Mouse (Mus musculus) heart, postnatal 0 days (tissue): ENCODE measurements around the gene Tspan33. TPM values are rescaled to one million over a fixed set of nuclear protein-coding genes. Genes with fewer than 3 reads are reported as not detected.

ENCODE experiments used
- ATAC-seq: fragments of 200-750 bp; cut with Nextera tagmentation; 2 replicates; pipeline ENCODE4 v1.8.0; 2017; ENCODE audit warnings: low read depth, moderate number of reproducible peaks, moderate library complexity; ENCODE audit not compliant: insufficient read depth
- DNase-seq: peaks from one replicate; pipeline ENCODE4 v3.0.0-alpha.2; 2016; ENCODE audit warnings: low spot score
- H3K27ac ChIP-seq: fragments of 300-500 bp; sonication (generic); 2 replicates; pipeline ENCODE4 v1.5.1; 2014; ENCODE audit warnings: low read depth, mild to moderate bottlenecking
- H3K27me3 ChIP-seq: fragments of 300-500 bp; sonication (generic); 2 replicates; pipeline ENCODE4 v1.6.1; 2014; ENCODE audit warnings: low read length, mixed read lengths; ENCODE audit not compliant: control insufficient read depth, insufficient read depth
- H3K36me3 ChIP-seq: fragments of 300-500 bp; sonication (generic); replicated peaks from 2 replicates; pipeline ENCODE4 v1.6.1; 2014; ENCODE audit warnings: low read length, mixed read lengths; ENCODE audit not compliant: control insufficient read depth, insufficient read depth
- H3K4me1 ChIP-seq: fragments of 300-500 bp; sonication (generic); 2 replicates; pipeline ENCODE4 v1.6.1; 2014; ENCODE audit warnings: antibody characterized with exemption; ENCODE audit not compliant: control insufficient read depth, insufficient read depth
- H3K4me2 ChIP-seq: fragments of 300-500 bp; sonication (generic); 2 replicates; pipeline ENCODE4 v1.6.1; 2014; ENCODE audit warnings: low read depth, mild to moderate bottlenecking, low read length, moderate library complexity
- H3K4me3 ChIP-seq: fragments of 300-500 bp; sonication (generic); 2 replicates; pipeline ENCODE4 v1.5.1; 2014; ENCODE audit warnings: low read depth, low read length
- H3K9ac ChIP-seq: fragments of 300-500 bp; sonication (generic); replicated peaks from 2 replicates; pipeline ENCODE4 v1.6.1; 2014; ENCODE audit warnings: low read depth, low read length, mixed read lengths
- H3K9me3 ChIP-seq: fragments of 300-500 bp; sonication (generic); replicated peaks from 2 replicates; pipeline ENCODE4 v1.6.1; 2016; ENCODE audit warnings: low read length; ENCODE audit not compliant: control insufficient read depth
- CTCF ChIP-seq: IDR thresholded peaks from 2 replicates; pipeline ENCODE4 v1.5.1; 2016; ENCODE audit warnings: antibody characterized with exemption, control low read depth, low read depth
- EP300 ChIP-seq: IDR thresholded peaks from 2 replicates; pipeline ENCODE4 v1.6.1; 2016; ENCODE audit warnings: antibody characterized with exemption, low read depth
- WGBS: fragments of 180-500 bp; shearing (Covaris S2); extraction: QIAGEN DNeasy Blood & Tissue Kit; methylation state at CpG from one replicate; pipeline ENCODE4 v1.1.7; 2014; 5-methylcytosine and 5-hydroxymethylcytosine counted together
- polyA plus RNA-seq: library from polyadenylated mRNA; unstranded; fragments of >200 nt; fragmentation: Nextera tagmentation; extraction: Ambion mirVana; gene quantifications from 2 replicates; pipeline ENCODE4 v1.2.1, GENCODE M21; 2015
- total RNA-seq: library from RNA; depleted of rRNA; stranded (reverse); fragments of >200 nt; gene quantifications from 2 replicates; pipeline ENCODE4 v1.2.3, GENCODE M21; 2014; ENCODE audit warnings: low replicate concordance

The Tspan33 gene
- total and polyA plus RNA-seq, 2 experiments from 2014 or later = 1.1 to 1.6 TPM

DNA sequence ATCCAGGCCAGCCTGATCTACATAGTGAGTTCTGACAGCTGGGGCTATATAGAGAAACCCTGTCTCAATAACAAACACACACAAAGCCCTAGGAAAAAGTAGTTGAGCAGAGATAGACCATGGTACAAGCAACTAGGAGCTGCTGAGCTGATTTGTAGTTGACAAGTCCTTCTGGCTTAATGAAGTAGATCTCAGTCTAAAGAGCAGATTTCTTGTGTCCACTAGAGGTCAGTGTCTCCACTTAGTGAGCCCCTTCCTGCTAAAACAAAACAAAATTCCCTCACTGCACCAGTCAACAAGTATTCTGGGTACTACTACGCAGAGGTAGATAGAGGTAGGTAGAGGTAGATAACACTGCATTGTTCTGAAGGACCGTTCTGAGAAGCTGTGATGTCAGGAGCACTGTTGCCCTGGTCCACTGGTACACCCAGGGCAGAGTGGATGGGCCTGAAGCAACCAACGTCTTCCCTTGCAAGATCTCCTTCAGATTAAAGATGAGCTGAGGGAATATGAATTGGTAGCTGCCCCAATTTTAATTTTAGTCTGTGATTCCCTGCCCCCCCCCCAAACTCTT lies 18.1 kb downstream of the Tspan33 start:
- DNase-seq (peak; percentile 78), ATAC-seq (peak; percentile 30)
- WGBS = 36% methylated on average over 3 of the region's 3 CpGs
- TF ChIP-seq EP300 = no peak
- TF ChIP-seq CTCF = peak; percentile 79
- Histone ChIP-seq H3K27me3 (no peaks in the 10 kb centered on the region), H3K9me3 (no peaks in the 10 kb centered on the region), H3K4me3 (no peak overlapping the region), H3K4me2 (no peak overlapping the region), H3K27ac (no peak overlapping the region), H3K4me1 (no peaks in the 10 kb centered on the region), H3K9ac (no peak overlapping the region), H3K36me3 (no peaks in the 10 kb centered on the region)

GRCm38 (mm10) chr6:29716624-29717365 lies 22.8 kb downstream of the Tspan33 start:
- no peak overlapping the region for H3K27ac ChIP-seq
- no peak overlapping the region for H3K4me3 ChIP-seq
- no peak for ATAC-seq
- no peaks in the 10 kb centered on the region for H3K4me1 ChIP-seq
- H3K36me3 ChIP-seq = no peaks in the 10 kb centered on the region
- 0 out of 2 replicates have a peak, but pooled peaks cover 4% of the 10 kb centered on the region for H3K27me3 ChIP-seq
- no peak overlapping the region for H3K9ac ChIP-seq
- no peak overlapping the region for H3K4me2 ChIP-seq
- no peaks in the 10 kb centered on the region for H3K9me3 ChIP-seq
- TF ChIP-seq CTCF = no peak
- TF ChIP-seq EP300 = no peak
- DNase-seq = no peak
- 63% methylated on average over 10 of the region's 10 CpGs for WGBS

DNA sequence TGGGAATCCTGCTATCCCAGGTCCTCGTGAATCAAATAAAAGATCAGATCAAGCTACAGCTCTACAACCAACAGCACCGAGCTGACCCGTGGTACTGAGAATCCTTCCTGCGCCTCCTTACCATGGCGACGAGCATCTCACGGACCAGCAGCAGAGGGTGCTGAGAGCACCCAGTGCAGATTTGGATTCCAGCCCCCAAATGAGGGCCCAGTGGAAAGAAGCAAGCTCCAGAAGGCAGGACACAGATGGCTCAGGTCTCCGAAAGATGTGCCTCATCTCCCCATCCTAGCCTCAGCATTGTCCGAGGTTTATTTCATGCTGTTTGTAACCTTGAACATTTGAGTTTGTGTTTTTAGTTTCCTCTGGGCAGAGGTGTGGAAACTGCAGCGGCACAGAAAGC lies 23.5 kb downstream of the Tspan33 start:
- H3K4me2 ChIP-seq = peak overlapping the region; percentile 69

GRCm38 (mm10) chr6:29717952-29718521 lies 24.0 kb downstream of the Tspan33 start:
- H3K9ac ChIP-seq = no peak overlapping the region
- H3K9me3 ChIP-seq = no peaks in the 10 kb centered on the region
- TF ChIP-seq CTCF (no peak), EP300 (no peak)
- peak overlapping the region; percentile 69 for H3K4me2 ChIP-seq
- H3K27ac ChIP-seq = no peak overlapping the region
- H3K27me3 ChIP-seq = 0 out of 2 replicates have a peak, but pooled peaks cover 4% of the 10 kb centered on the region
- H3K4me1 ChIP-seq = no peaks in the 10 kb centered on the region
- H3K36me3 ChIP-seq = no peaks in the 10 kb centered on the region
- ATAC-seq = peak; percentile 49; the same call in 1 of the 2 replicates
- 32% methylated on average over 14 of the region's 14 CpGs for WGBS
- peak overlapping the region; percentile 47 for H3K4me3 ChIP-seq
- peak; percentile 39 for DNase-seq

More for the DNA sequence above, 23.5 kb downstream of the Tspan33 start:
- 0 out of 2 replicates have a peak overlapping the region, but pooled peaks have one; percentile 47 for H3K4me3 ChIP-seq
- no peaks in the 10 kb centered on the region for H3K36me3 ChIP-seq
- ATAC-seq (no peak), DNase-seq (no peak)
- H3K9me3 ChIP-seq = no peaks in the 10 kb centered on the region
- H3K27me3 ChIP-seq = 0 out of 2 replicates have a peak, but pooled peaks cover 4% of the 10 kb centered on the region
- no peak overlapping the region for H3K27ac ChIP-seq
- H3K4me1 ChIP-seq = no peaks in the 10 kb centered on the region
- H3K9ac ChIP-seq = no peak overlapping the region
- TF ChIP-seq CTCF (no peak), EP300 (no peak)
- WGBS = 58% methylated on average over 10 of the region's 10 CpGs

- H3K9ac ChIP-seq = peak overlapping the region; percentile 58
- peak overlapping the region; percentile 69 for H3K4me2 ChIP-seq
- H3K27ac ChIP-seq = no peak overlapping the region
- no peaks in the 10 kb centered on the region for H3K36me3 ChIP-seq
- H3K4me3 ChIP-seq = peak overlapping the region; percentile 47
- peak; percentile 66 for ATAC-seq
- 0 out of 2 replicates have a peak, but pooled peaks cover 4% of the 10 kb centered on the region for H3K27me3 ChIP-seq
- 5% methylated on average over 15 of the region's 15 CpGs for WGBS
- no peaks in the 10 kb centered on the region for H3K9me3 ChIP-seq
- no peaks in the 10 kb centered on the region for H3K4me1 ChIP-seq
- TF ChIP-seq CTCF = no peak
- TF ChIP-seq EP300 = no peak
- peak; percentile 34 for DNase-seq
These were observed 24.9 kb downstream of the Tspan33 start for GRCm38 (mm10) chr6:29718894-29719329.
